ENCODE assay signal across 22 mouse cellular contexts in the genomic region with DNA sequence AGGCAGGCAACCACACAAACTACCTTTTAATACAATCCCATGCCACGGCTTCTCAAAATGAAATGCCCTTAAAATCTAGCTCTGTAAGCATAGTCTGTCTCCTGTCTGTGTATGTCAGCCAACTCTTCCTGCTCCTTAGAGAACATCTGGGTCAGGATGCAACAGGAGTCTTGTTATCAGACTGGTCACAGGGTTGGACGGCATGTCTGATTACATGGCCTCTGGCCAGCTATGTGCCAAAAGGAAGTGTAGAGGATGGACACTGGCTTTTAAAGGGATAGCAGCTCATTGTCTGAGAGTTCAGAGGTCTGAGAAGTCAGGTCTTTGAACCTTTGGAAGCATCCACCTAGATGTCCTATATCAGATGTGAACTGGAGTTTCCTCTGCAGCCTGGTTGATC. TPM values are rescaled to one million over a fixed set of nuclear protein-coding genes. Genes with fewer than 3 reads are reported as not detected.
DNase-seq lines count a peak whose midpoint lies in the region; ATAC-seq and TF ChIP-seq lines count a peak whose summit lies in the region.
"Had no signal": no experiment of that assay in that cellular context is flagged by ENCODE, and none has a peak within 500 bp of the region (broad histone marks: within the 10 kb centered on the region; RNA-seq: fewer than 3 reads in every experiment).

No protein-coding gene starts in this region.

- no peaks in the 10 kb centered on the region for H3K79me2 ChIP-seq in heart, adult 2 months (replicated peaks; ENCODE audit: control insufficient read depth, insufficient read depth, low read length)

- TF ChIP-seq POLR2A in heart, adult 2 months (IDR thresholded peaks at IDR 0.05; ENCODE audit: insufficient read depth, low read depth, low read length) = no peak

- TF ChIP-seq EP300 in heart, adult 2 months (IDR thresholded peaks at IDR 0.05; ENCODE audit: insufficient read depth, low read depth, low read length) = 0 out of 2 replicates have a peak, but pooled peaks have one; percentile 48

- H3K4me2 ChIP-seq in heart, embryonic 11.5 days = no peak overlapping the region
- no peak overlapping the region for H3K4me2 ChIP-seq in heart, embryonic 16.5 days (ENCODE audit: low read depth, low read length)
- H3K4me2 ChIP-seq: forebrain, embryonic 15.5 days; hindbrain, embryonic 14.5 days; lung, embryonic 15.5 days had no signal

- WGBS in heart, adult 2 months = 18% methylated on average over 2 of the region's 2 CpGs
- 52% methylated on average over 2 of the region's 2 CpGs for WGBS in heart, embryonic 11.5 days (ENCODE audit: insufficient replicate concordance)
- WGBS in heart, embryonic 16.5 days = 43% methylated on average over 2 of the region's 2 CpGs

- no peaks in the 10 kb centered on the region for H3K9me3 ChIP-seq in heart, embryonic 11.5 days (replicated peaks; ENCODE audit: control insufficient read depth, low read length)
- H3K9me3 ChIP-seq in heart, embryonic 16.5 days (replicated peaks; ENCODE audit: control insufficient read depth, low read length) = peaks cover 3% of the 10 kb centered on the region; the same call in 1 of the 2 replicates
- H3K9me3 ChIP-seq: forebrain, embryonic 15.5 days; limb, embryonic 10.5 days; lung, embryonic 15.5 days had no signal

- no peak overlapping the region for H3K27ac ChIP-seq in heart, adult 2 months
- no peak overlapping the region for H3K27ac ChIP-seq in heart, embryonic 11.5 days (ENCODE audit: low read depth, low read length)
- H3K27ac ChIP-seq in heart, embryonic 16.5 days (ENCODE audit: low read length) = no peak overlapping the region
- H3K27ac ChIP-seq: forebrain, embryonic 15.5 days; hindbrain, embryonic 14.5 days; left cerebral cortex, adult 2 months; limb, embryonic 10.5 days; lung, embryonic 15.5 days had no signal

- H3K36me3 ChIP-seq in heart, adult 2 months (ENCODE audit: control insufficient read depth, insufficient read depth, low read length) = no peaks in the 10 kb centered on the region
- peaks cover 5% of the 10 kb centered on the region; the same call in 1 of the 2 replicates for H3K36me3 ChIP-seq in heart, embryonic 11.5 days (ENCODE audit: control insufficient read depth, insufficient read depth, low read length)
- peaks cover 5% of the 10 kb centered on the region; the same call in 1 of the 2 replicates for H3K36me3 ChIP-seq in heart, embryonic 16.5 days (ENCODE audit: control insufficient read depth, insufficient read depth)
- H3K36me3 ChIP-seq: forebrain, embryonic 15.5 days had no signal

- peaks cover 1% of the 10 kb centered on the region; the same call in 1 of the 2 replicates for H3K4me1 ChIP-seq in heart, adult 2 months (ENCODE audit: control insufficient read depth, insufficient read depth, low read length)
- no peaks in the 10 kb centered on the region for H3K4me1 ChIP-seq in heart, embryonic 11.5 days (ENCODE audit: control insufficient read depth, insufficient read depth, low read length)
- H3K4me1 ChIP-seq in heart, embryonic 16.5 days (ENCODE audit: control insufficient read depth, insufficient read depth, low read length) = 0 out of 2 replicates have a peak, but pooled peaks cover 2% of the 10 kb centered on the region
- H3K4me1 ChIP-seq: forebrain, embryonic 15.5 days; limb, embryonic 10.5 days; lung, embryonic 15.5 days had no signal

- H3K27me3 ChIP-seq in heart, adult 2 months (ENCODE audit: control insufficient read depth, insufficient read depth, low read length) = no peaks in the 10 kb centered on the region
- no peaks in the 10 kb centered on the region for H3K27me3 ChIP-seq in heart, embryonic 11.5 days (ENCODE audit: control insufficient read depth, insufficient read depth, low read length)
- no peaks in the 10 kb centered on the region for H3K27me3 ChIP-seq in heart, embryonic 16.5 days (ENCODE audit: control insufficient read depth, insufficient read depth, low read length)
- H3K27me3 ChIP-seq: forebrain, embryonic 15.5 days; lung, embryonic 15.5 days; Patski had no signal

- no peak overlapping the region for H3K4me3 ChIP-seq in heart, adult 2 months
- H3K4me3 ChIP-seq in heart, embryonic 11.5 days (ENCODE audit: low read depth, low read length) = no peak overlapping the region
- no peak overlapping the region for H3K4me3 ChIP-seq in heart, embryonic 16.5 days (ENCODE audit: low read length)
- H3K4me3 ChIP-seq: forebrain, embryonic 15.5 days; left cerebral cortex, adult 2 months; limb, embryonic 10.5 days; lung, embryonic 15.5 days had no signal

- DNase-seq in heart, adult 2 months = peak in 1 of 2 experiments; percentile 52
- peak; percentile 35 for DNase-seq in 416B (ENCODE audit: low read depth)
- peak; percentile 48 for DNase-seq in lung, postnatal 25 days (ENCODE audit: low spot score)
- DNase-seq in left cerebral cortex, adult 8-10 months (ENCODE audit: low spot score in 2 of 2) = no peak
- DNase-seq in cerebellum, postnatal 14 days = no peak
- DNase-seq in c-Kit-positive CD71-positive TER-119-positive erythroid progenitor cells, embryonic 14.5 days (ENCODE audit: low spot score) = no peak
- DNase-seq: cerebellum, adult 18-20 months; cerebellum, postnatal 25 days; embryo, embryonic 11 days; gastrocnemius, postnatal 10 days; kidney, adult 18-20 months; liver; thymus, postnatal 25 days had no signal

- intact Hi-C loops in heart, adult 2 months (cut with DNase I) = no loop called here

- no peak for ATAC-seq in heart, embryonic 11.5 days (replicated peaks; ENCODE audit: insufficient number of reproducible peaks, low FRiP score, low TSS enrichment)
- 0 out of 2 replicates have a peak, but pooled peaks have one; percentile 37 for ATAC-seq in heart, embryonic 16.5 days (replicated peaks; ENCODE audit: extremely low read depth, insufficient read depth, low FRiP score)
- ATAC-seq: forebrain, embryonic 15.5 days; inflammation-experienced regulatory T-cells, adult 6 months; Patski had no signal

- no peak overlapping the region for H3K9ac ChIP-seq in heart, adult 2 months (ENCODE audit: low read depth, low read length)
- H3K9ac ChIP-seq in heart, embryonic 11.5 days (ENCODE audit: low read depth, low read length) = no peak overlapping the region
- no peak overlapping the region for H3K9ac ChIP-seq in heart, embryonic 16.5 days (ENCODE audit: low read length)
- H3K9ac ChIP-seq: forebrain, embryonic 15.5 days; hindbrain, embryonic 14.5 days; lung, embryonic 15.5 days had no signal

- no peak for TF ChIP-seq CTCF in heart, adult 2 months (IDR thresholded peaks at IDR 0.05)

RNA-seq across cellular contexts. Expression of gene Mrps36, which starts 10.9 kb away (rescaled TPM):
- 100 to 1,000 TPM; 185 to 206 TPM for total RNA-seq in heart, adult 2 months (2021)
- polyA plus RNA-seq in heart, adult 2 months (2012; rRNA removed) = 161 and 254 TPM in 2 replicates
- 243 and 253 TPM in 2 replicates for polyA plus RNA-seq in heart, embryonic 11.5 days (2014; fragmentation: Nextera tagmentation; extraction: Ambion mirVana)
- 246 and 254 TPM in 2 replicates for polyA plus RNA-seq in heart, embryonic 16.5 days (2015; fragmentation: Nextera tagmentation; extraction: Ambion mirVana)
- total RNA-seq in left cerebral cortex, adult 8-10 months (2022) = 10 to 100 TPM; 46.2 to 56.1 (median 54.7) TPM

RNA-seq across cellular contexts. Expression of gene Cenph, which starts 20.4 kb away (rescaled TPM):
- under 1 TPM in 1 of 2 experiments, not detected in 1; 0.23 TPM for total RNA-seq in heart, adult 2 months (2021)
- 0.08 TPM in 1 of 2 replicates, not detected in the other for polyA plus RNA-seq in heart, adult 2 months (2012; rRNA removed)
- polyA plus RNA-seq in heart, embryonic 11.5 days (2014; fragmentation: Nextera tagmentation; extraction: Ambion mirVana) = 27.0 and 31.2 TPM in 2 replicates
- 14.6 and 16.7 TPM in 2 replicates for polyA plus RNA-seq in heart, embryonic 16.5 days (2015; fragmentation: Nextera tagmentation; extraction: Ambion mirVana)
- total RNA-seq in left cerebral cortex, adult 8-10 months (2022) = 1 to 10 TPM in 3 of 4 experiments, under 1 TPM in 1; 0.81 to 1.5 (median 1.2) TPM

RNA-seq across cellular contexts. Expression of gene Cdk7, which starts 24.6 kb away (rescaled TPM):
- total RNA-seq in heart, adult 2 months (2021) = 10 to 100 TPM; 21.7 to 24.0 TPM
- 11.2 and 18.2 TPM in 2 replicates for polyA plus RNA-seq in heart, adult 2 months (2012; rRNA removed)
- polyA plus RNA-seq in heart, embryonic 11.5 days (2014; fragmentation: Nextera tagmentation; extraction: Ambion mirVana) = 75.1 and 80.1 TPM in 2 replicates
- 64.4 and 67.7 TPM in 2 replicates for polyA plus RNA-seq in heart, embryonic 16.5 days (2015; fragmentation: Nextera tagmentation; extraction: Ambion mirVana)
- total RNA-seq in left cerebral cortex, adult 8-10 months (2022) = 10 to 100 TPM; 39.9 to 42.9 (median 41.5) TPM

RNA-seq across cellular contexts. Expression of gene Ccnb1, which starts 31.0 kb away (rescaled TPM):
- under 1 TPM; 0.21 to 0.41 TPM for total RNA-seq in heart, adult 2 months (2021)
- 0.35 and 0.59 TPM in 2 replicates for polyA plus RNA-seq in heart, adult 2 months (2012; rRNA removed)
- polyA plus RNA-seq in heart, embryonic 11.5 days (2014; fragmentation: Nextera tagmentation; extraction: Ambion mirVana) = 239 and 248 TPM in 2 replicates
- polyA plus RNA-seq in heart, embryonic 16.5 days (2015; fragmentation: Nextera tagmentation; extraction: Ambion mirVana) = 187 and 205 TPM in 2 replicates
- total RNA-seq in left cerebral cortex, adult 8-10 months (2022) = 1 to 10 TPM in 1 of 4 experiments, under 1 TPM in 3; 0.43 to 1.3 (median 0.78) TPM

Comparison
In these comparisons a context has a peak if more than half of its experiments do, and no peak if none do; other contexts are left out.
1. RNA of gene Cenph, which starts 20.4 kb away (polyA plus RNA-seq): 27.0 to 31.2 TPM in heart, embryonic 11.5 days and 14.6 to 16.7 TPM in heart, embryonic 16.5 days; 0.08 TPM in heart, adult 2 months; every median in the first group is over 10 times any median in the second.
2. DNase-seq: peak in 416B (single experiment) and lung, postnatal 25 days (single experiment); none in left cerebral cortex, adult 8-10 months (0 of 2), cerebellum, postnatal 14 days (0 of 2) and c-Kit-positive CD71-positive TER-119-positive erythroid progenitor cells, embryonic 14.5 days (single experiment).